Mouse (Mus musculus): Measurements from ENCODE around the gene Lzts3. TPM values are rescaled to one million over a fixed set of nuclear protein-coding genes. Genes with fewer than 3 reads are reported as not detected.

Gene Lzts3
- polyA plus RNA-seq, 1 experiment from 2014 or later, result 5.0 TPM

- Histone ChIP-seq H3K27ac (no peak overlapping the region), H3K36me3 (ENCODE audit: poor library complexity, severe bottlenecking) (peaks cover 83% of the 10 kb centered on the region), H3K4me2 (no peak overlapping the region), H3K4me1 (no peaks in the 10 kb centered on the region), H3K9ac (no peak overlapping the region), H3K27me3 (no peaks in the 10 kb centered on the region), H3K4me3 (no peak overlapping the region), H3K9me3 (replicated peaks) (no peaks in the 10 kb centered on the region)
- ATAC-seq, result no peak
- WGBS, result 92% methylated on average over 1 of the region's 1 CpGs
Measured at GRCm38 (mm10) chr2:130595596-130595995, 47.0 kb downstream of the Lzts3 start.

GRCm38 (mm10) chr2:130591016-130591415 lies 51.6 kb downstream of the Lzts3 start:
- 98% methylated on average over 2 of the region's 2 CpGs for WGBS
- H3K4me1 ChIP-seq, result no peaks in the 10 kb centered on the region
- no peak overlapping the region for H3K4me3 ChIP-seq
- H3K9ac ChIP-seq, result no peak overlapping the region
- H3K27me3 ChIP-seq, result no peaks in the 10 kb centered on the region
- H3K36me3 ChIP-seq (ENCODE audit: poor library complexity, severe bottlenecking), result peaks cover 54% of the 10 kb centered on the region
- no peak for ATAC-seq
- H3K27ac ChIP-seq, result no peak overlapping the region
- no peak overlapping the region for H3K4me2 ChIP-seq
- no peaks in the 10 kb centered on the region for H3K9me3 ChIP-seq (replicated peaks)

GRCm38 (mm10) chr2:130589761-130590160 lies 52.8 kb downstream of the Lzts3 start:
- Histone ChIP-seq H3K27me3 (no peaks in the 10 kb centered on the region), H3K36me3 (ENCODE audit: poor library complexity, severe bottlenecking) (peaks cover 43% of the 10 kb centered on the region), H3K9me3 (replicated peaks) (no peaks in the 10 kb centered on the region), H3K4me1 (no peaks in the 10 kb centered on the region), H3K9ac (no peak overlapping the region), H3K4me3 (no peak overlapping the region), H3K4me2 (no peak overlapping the region), H3K27ac (no peak overlapping the region)
- WGBS, result 91% methylated on average over 2 of the region's 2 CpGs
- no peak for ATAC-seq

GRCm38 (mm10) chr2:130589157-130589556 lies 53.4 kb downstream of the Lzts3 start:
- Histone ChIP-seq H3K4me3 (no peak overlapping the region), H3K4me1 (no peaks in the 10 kb centered on the region), H3K36me3 (ENCODE audit: poor library complexity, severe bottlenecking) (peaks cover 38% of the 10 kb centered on the region), H3K9me3 (replicated peaks) (no peaks in the 10 kb centered on the region), H3K4me2 (no peak overlapping the region), H3K27me3 (no peaks in the 10 kb centered on the region), H3K9ac (no peak overlapping the region), H3K27ac (no peak overlapping the region)
- 48% methylated on average over 4 of the region's 4 CpGs for WGBS
- no peak for ATAC-seq

GRCm38 (mm10) chr2:130588373-130588772 lies 54.2 kb downstream of the Lzts3 start:
- WGBS, result 92% methylated on average over 2 of the region's 2 CpGs
- Histone ChIP-seq H3K9me3 (replicated peaks) (no peaks in the 10 kb centered on the region), H3K4me3 (no peak overlapping the region), H3K9ac (no peak overlapping the region), H3K4me1 (no peaks in the 10 kb centered on the region), H3K4me2 (no peak overlapping the region), H3K27ac (no peak overlapping the region), H3K36me3 (ENCODE audit: poor library complexity, severe bottlenecking) (peaks cover 34% of the 10 kb centered on the region), H3K27me3 (peaks cover 2% of the 10 kb centered on the region)
- no peak for ATAC-seq

GRCm38 (mm10) chr2:130586016-130586415 lies 56.6 kb downstream of the Lzts3 start:
- WGBS, result 86% methylated on average over 6 of the region's 6 CpGs
- H3K9ac ChIP-seq, result no peak overlapping the region
- no peak overlapping the region for H3K4me2 ChIP-seq
- peaks cover 17% of the 10 kb centered on the region for H3K36me3 ChIP-seq (ENCODE audit: poor library complexity, severe bottlenecking)
- H3K4me3 ChIP-seq, result no peak overlapping the region
- no peak for ATAC-seq
- no peaks in the 10 kb centered on the region for H3K9me3 ChIP-seq (replicated peaks)
- H3K4me1 ChIP-seq, result peaks cover 5% of the 10 kb centered on the region; the same call in 1 of the 2 replicates
- H3K27ac ChIP-seq, result no peak overlapping the region
- H3K27me3 ChIP-seq, result peaks cover 25% of the 10 kb centered on the region

GRCm38 (mm10) chr2:130583902-130584560 lies 58.6 kb downstream of the Lzts3 start:
- H3K36me3 ChIP-seq (ENCODE audit: poor library complexity, severe bottlenecking), result no peaks in the 10 kb centered on the region
- no peak overlapping the region for H3K27ac ChIP-seq
- peaks cover 45% of the 10 kb centered on the region for H3K27me3 ChIP-seq
- peaks cover 14% of the 10 kb centered on the region for H3K4me1 ChIP-seq
- H3K4me2 ChIP-seq, result no peak overlapping the region
- no peak overlapping the region for H3K9ac ChIP-seq
- no peaks in the 10 kb centered on the region for H3K9me3 ChIP-seq (replicated peaks)
- ATAC-seq, result no peak
- H3K4me3 ChIP-seq, result no peak overlapping the region
- 83% methylated on average over 10 of the region's 10 CpGs for WGBS

Other genes with a start within 250 kb of the Lzts3 start
- 11.8 and 12.3 TPM in 2 replicates for gene Cpxm1, start 245.2 kb downstream of the Lzts3 start, polyA plus RNA-seq (2015; fragmentation: Nextera tagmentation; extraction: Ambion mirVana)
- 0.09 and 0.34 TPM in 2 replicates for gene Gm28372, start 237.6 kb downstream of the Lzts3 start, polyA plus RNA-seq (2015; fragmentation: Nextera tagmentation; extraction: Ambion mirVana)
- 0.25 and 0.48 TPM in 2 replicates for gene 1700020A23Rik, start 237.5 kb downstream of the Lzts3 start, polyA plus RNA-seq (2015; fragmentation: Nextera tagmentation; extraction: Ambion mirVana)
- gene Tmem239, start 236.3 kb downstream of the Lzts3 start, polyA plus RNA-seq (2015; fragmentation: Nextera tagmentation; extraction: Ambion mirVana), result not detected in 2 replicates
- 125 and 130 TPM in 2 replicates for gene Vps16, start 218.5 kb downstream of the Lzts3 start, polyA plus RNA-seq (2015; fragmentation: Nextera tagmentation; extraction: Ambion mirVana)
- gene Pced1a, start 218.1 kb downstream of the Lzts3 start, polyA plus RNA-seq (2015; fragmentation: Nextera tagmentation; extraction: Ambion mirVana), result 9.0 and 10.2 TPM in 2 replicates
- gene Ptpra, start 192.5 kb downstream of the Lzts3 start, polyA plus RNA-seq (2015; fragmentation: Nextera tagmentation; extraction: Ambion mirVana), result 120 and 122 TPM in 2 replicates
- 73.3 and 82.9 TPM in 2 replicates for gene Mrps26, start 79.1 kb downstream of the Lzts3 start, polyA plus RNA-seq (2015; fragmentation: Nextera tagmentation; extraction: Ambion mirVana)
- not detected in 2 replicates for gene Oxt, start 66.6 kb downstream of the Lzts3 start, polyA plus RNA-seq (2015; fragmentation: Nextera tagmentation; extraction: Ambion mirVana)
- 1.2 and 1.8 TPM in 2 replicates for gene Avp, start 60.2 kb downstream of the Lzts3 start, polyA plus RNA-seq (2015; fragmentation: Nextera tagmentation; extraction: Ambion mirVana)
- gene Fastkd5, start 12.8 kb downstream of the Lzts3 start, polyA plus RNA-seq (2015; fragmentation: Nextera tagmentation; extraction: Ambion mirVana), result 14.7 and 14.8 TPM in 2 replicates
- 13.0 and 15.5 TPM in 2 replicates for gene Ubox5, start 12.8 kb downstream of the Lzts3 start, polyA plus RNA-seq (2015; fragmentation: Nextera tagmentation; extraction: Ambion mirVana)
- gene Ddrgk1, start 21.9 kb upstream of the Lzts3 start, polyA plus RNA-seq (2015; fragmentation: Nextera tagmentation; extraction: Ambion mirVana), result 53.0 and 55.9 TPM in 2 replicates
- gene Itpa, start 24.8 kb upstream of the Lzts3 start, polyA plus RNA-seq (2015; fragmentation: Nextera tagmentation; extraction: Ambion mirVana), result 152 and 156 TPM in 2 replicates
- 1.0 and 1.8 TPM in 2 replicates for gene Slc4a11, start 54.7 kb upstream of the Lzts3 start, polyA plus RNA-seq (2015; fragmentation: Nextera tagmentation; extraction: Ambion mirVana)

Data from forebrain, embryonic 13.5 days (tissue).